ENCODE assay signal across 7 mouse cellular contexts in genomic region chr2:92437875-92438274, GRCm38 (mm10). TPM values are rescaled to one million over a fixed set of nuclear protein-coding genes. Genes with fewer than 3 reads are reported as not detected.
DNase-seq lines count a peak whose midpoint lies in the region; ATAC-seq lines count a peak whose summit lies in the region.

No protein-coding gene starts in this region.

- H3K27me3 ChIP-seq in hindbrain, embryonic 15.5 days: peaks cover 5% of the 10 kb centered on the region; the same call in 1 of the 2 replicates

- peak overlapping the region; percentile 50 for H3K4me2 ChIP-seq in hindbrain, embryonic 15.5 days

- 0% methylated on average over 5 of the region's 5 CpGs for WGBS in hindbrain, embryonic 15.5 days

- DNase-seq in ZHBTc4 (ENCODE audit: low read depth, low spot score): peak; percentile 92
- peak; percentile 93 to 94 for DNase-seq in cerebellum, postnatal 14 days
- peak; percentile 89 for DNase-seq in gastrocnemius, adult 18-20 months (ENCODE audit: low spot score)
- peak; percentile 80 to 88 for DNase-seq in left cerebral cortex, adult 18-20 months (ENCODE audit: low spot score in 2 of 2)
- peak; percentile 59 to 87 for DNase-seq in lung, postnatal 4 days
- peak; percentile 86 to 89 for DNase-seq in right cerebral cortex, postnatal 10 days (ENCODE audit: low spot score in 2 of 2)

- H3K4me3 ChIP-seq in hindbrain, embryonic 15.5 days: no peak overlapping the region

- H3K36me3 ChIP-seq in hindbrain, embryonic 15.5 days: no peaks in the 10 kb centered on the region

- no peak for ATAC-seq in hindbrain, embryonic 15.5 days (ENCODE audit: low FRiP score, low read depth)

- H3K27ac ChIP-seq in hindbrain, embryonic 15.5 days (replicated peaks): no peak overlapping the region

- no peak overlapping the region for H3K9ac ChIP-seq in hindbrain, embryonic 15.5 days

- peaks cover 21% of the 10 kb centered on the region for H3K4me1 ChIP-seq in hindbrain, embryonic 15.5 days (replicated peaks)

- no peaks in the 10 kb centered on the region for H3K9me3 ChIP-seq in hindbrain, embryonic 15.5 days

RNA-seq across cellular contexts. Expression of gene Cry2, which starts 4.0 kb away (rescaled TPM):
- total RNA-seq in gastrocnemius, adult 18-20 months (2021): 10 to 100 TPM; 18.5 to 21.2 TPM
- 41.1 and 47.9 TPM in 2 replicates for polyA plus RNA-seq in hindbrain, embryonic 15.5 days (2015; fragmentation: Nextera tagmentation; extraction: Ambion mirVana)
- total RNA-seq in left cerebral cortex, adult 18-20 months (2021): 100 to 1,000 TPM; 124 to 136 TPM

RNA-seq across cellular contexts. Expression of gene Slc35c1, which starts 22.5 kb away (rescaled TPM):
- total RNA-seq in gastrocnemius, adult 18-20 months (2021): 1 to 10 TPM; 4.3 to 6.0 TPM
- polyA plus RNA-seq in hindbrain, embryonic 15.5 days (2015; fragmentation: Nextera tagmentation; extraction: Ambion mirVana): 15.4 and 20.1 TPM in 2 replicates
- total RNA-seq in left cerebral cortex, adult 18-20 months (2021): 10 to 100 TPM; 15.9 to 18.0 TPM

RNA-seq across cellular contexts. Expression of gene Mapk8ip1, which starts 36.8 kb away (rescaled TPM):
- total RNA-seq in gastrocnemius, adult 18-20 months (2021): 1 to 10 TPM; 2.8 to 2.9 TPM
- polyA plus RNA-seq in hindbrain, embryonic 15.5 days (2015; fragmentation: Nextera tagmentation; extraction: Ambion mirVana): 162 and 178 TPM in 2 replicates
- 100 to 1,000 TPM; 345 to 351 TPM for total RNA-seq in left cerebral cortex, adult 18-20 months (2021)

RNA-seq across cellular contexts. Expression of gene 1700029I15Rik, which starts 55.5 kb away (rescaled TPM):
- total RNA-seq in gastrocnemius, adult 18-20 months (2021): under 1 TPM; 0.66 to 0.73 TPM
- 7.8 and 8.8 TPM in 2 replicates for polyA plus RNA-seq in hindbrain, embryonic 15.5 days (2015; fragmentation: Nextera tagmentation; extraction: Ambion mirVana)
- 1 to 10 TPM; 3.8 to 5.9 TPM for total RNA-seq in left cerebral cortex, adult 18-20 months (2021)

Comparison
In these comparisons a context has a peak if more than half of its experiments do, and no peak if none do; other contexts are left out.
1. RNA of gene Cry2, which starts 4.0 kb away (total RNA-seq): 124 to 136 TPM in left cerebral cortex, adult 18-20 months; 18.5 to 21.2 TPM in gastrocnemius, adult 18-20 months; every median in the first group is over 4 times any median in the second.
2. RNA of gene Mapk8ip1, which starts 36.8 kb away (total RNA-seq): 345 to 351 TPM in left cerebral cortex, adult 18-20 months; 2.8 to 2.9 TPM in gastrocnemius, adult 18-20 months; every median in the first group is over 10 times any median in the second.
3. Peak in every context shown above with its lines, with median percentiles within 50 percentile points of each other: DNase-seq.